Mouse (Mus musculus): Measurements from ENCODE around the gene Hvcn1. TPM values are rescaled to one million over a fixed set of nuclear protein-coding genes. Genes with fewer than 3 reads are reported as not detected.

The Hvcn1 gene
- total and polyA plus RNA-seq, 3 experiments = 0.27 to 1.6 (median 0.27) TPM

GRCm38 (mm10) chr5:122165233-122165915 is 41.2 kb upstream of the Hvcn1 start:
- ATAC-seq (ENCODE audit: extremely low read depth, insufficient number of reproducible peaks, low FRiP score, poor library complexity, severe bottlenecking) (no peak), DNase-seq (ENCODE audit: low spot score) (no peak)
- peaks cover 100% of the 10 kb centered on the region for H3K36me3 ChIP-seq (replicated peaks)
- H3K27me3 ChIP-seq (ENCODE audit: insufficient read depth, low read length) = no peaks in the 10 kb centered on the region
- peak overlapping the region; percentile 2; the same call in 1 of the 2 replicates for H3K4me3 ChIP-seq (ENCODE audit: low read depth, low read length)
- no peaks in the 10 kb centered on the region for H3K9me3 ChIP-seq (replicated peaks)
- TF ChIP-seq TAL1 (conservative IDR thresholded peaks at IDR 0.05; ENCODE audit: low read depth, low read length) = no peak
- no peak for TF ChIP-seq GATA2 (IDR thresholded peaks at IDR 0.05; ENCODE audit: borderline replicate concordance, low read depth, low read length)
- TF ChIP-seq GATA1 (IDR thresholded peaks at IDR 0.05; ENCODE audit: borderline replicate concordance, low read length) = no peak
- no peak for TF ChIP-seq CTCF (IDR thresholded peaks at IDR 0.05; ENCODE audit: low read depth, low read length)
- no peak for TF ChIP-seq POLR2AphosphoS5 (IDR thresholded peaks at IDR 0.05; ENCODE audit: insufficient replicate concordance, low read depth, low read length)
- peaks cover 73% of the 10 kb centered on the region for H3K4me1 ChIP-seq (ENCODE audit: insufficient read depth, low read depth, low read length)

- Histone ChIP-seq H3K4me3 (ENCODE audit: low read depth, low read length) (peak overlapping the region; percentile 39; the same call in 1 of the 2 replicates), H3K9me3 (replicated peaks) (no peaks in the 10 kb centered on the region), H3K4me1 (ENCODE audit: insufficient read depth, low read depth, low read length) (peaks cover 60% of the 10 kb centered on the region), H3K36me3 (replicated peaks) (peaks cover 100% of the 10 kb centered on the region), H3K27me3 (ENCODE audit: insufficient read depth, low read length) (no peaks in the 10 kb centered on the region)
- no peak for TF ChIP-seq TAL1 (conservative IDR thresholded peaks at IDR 0.05; ENCODE audit: low read depth, low read length)
- DNase-seq (ENCODE audit: low spot score) (no peak), ATAC-seq (ENCODE audit: extremely low read depth, insufficient number of reproducible peaks, low FRiP score, poor library complexity, severe bottlenecking) (peak; percentile 8; the same call in 1 of the 2 replicates)
Measured at GRCm38 (mm10) chr5:122166636-122167161, 39.9 kb upstream of the Hvcn1 start.

- no peak for DNase-seq (ENCODE audit: low spot score)
- Histone ChIP-seq H3K27me3 (ENCODE audit: insufficient read depth, low read length) (no peaks in the 10 kb centered on the region), H3K36me3 (replicated peaks) (peaks cover 100% of the 10 kb centered on the region), H3K4me1 (ENCODE audit: insufficient read depth, low read depth, low read length) (peaks cover 45% of the 10 kb centered on the region), H3K9me3 (replicated peaks) (no peaks in the 10 kb centered on the region), H3K4me3 (ENCODE audit: low read depth, low read length) (no peak overlapping the region)
- TF ChIP-seq GATA2 (IDR thresholded peaks at IDR 0.05; ENCODE audit: borderline replicate concordance, low read depth, low read length) = no peak
- TF ChIP-seq GATA1 (IDR thresholded peaks at IDR 0.05; ENCODE audit: borderline replicate concordance, low read length) = no peak
- TF ChIP-seq POLR2AphosphoS5 (IDR thresholded peaks at IDR 0.05; ENCODE audit: insufficient replicate concordance, low read depth, low read length) = no peak
- no peak for TF ChIP-seq TAL1 (conservative IDR thresholded peaks at IDR 0.05; ENCODE audit: low read depth, low read length)
- TF ChIP-seq CTCF (IDR thresholded peaks at IDR 0.05; ENCODE audit: low read depth, low read length) = no peak
- no peak for ATAC-seq (ENCODE audit: extremely low read depth, insufficient number of reproducible peaks, low FRiP score, poor library complexity, severe bottlenecking)
Measured at GRCm38 (mm10) chr5:122168344-122169069, 38.1 kb upstream of the Hvcn1 start.

GRCm38 (mm10) chr5:122171058-122171457 is 35.5 kb upstream of the Hvcn1 start:
- Histone ChIP-seq H3K4me3 (ENCODE audit: low read depth, low read length) (no peak overlapping the region), H3K36me3 (replicated peaks) (peaks cover 89% of the 10 kb centered on the region)
- TF ChIP-seq GATA1 (IDR thresholded peaks at IDR 0.05; ENCODE audit: borderline replicate concordance, low read length) (no peak), TAL1 (conservative IDR thresholded peaks at IDR 0.05; ENCODE audit: low read depth, low read length) (no peak), POLR2AphosphoS5 (IDR thresholded peaks at IDR 0.05; ENCODE audit: insufficient replicate concordance, low read depth, low read length) (no peak), GATA2 (IDR thresholded peaks at IDR 0.05; ENCODE audit: borderline replicate concordance, low read depth, low read length) (no peak), CTCF (IDR thresholded peaks at IDR 0.05; ENCODE audit: low read depth, low read length) (no peak)

GRCm38 (mm10) chr5:122175402-122175801 is 31.2 kb upstream of the Hvcn1 start:
- DNase-seq (ENCODE audit: low spot score) (no peak), ATAC-seq (ENCODE audit: extremely low read depth, insufficient number of reproducible peaks, low FRiP score, poor library complexity, severe bottlenecking) (no peak)
- H3K36me3 ChIP-seq (replicated peaks) = peaks cover 63% of the 10 kb centered on the region
- no peaks in the 10 kb centered on the region for H3K27me3 ChIP-seq (ENCODE audit: insufficient read depth, low read length)
- no peak for TF ChIP-seq CTCF (IDR thresholded peaks at IDR 0.05; ENCODE audit: low read depth, low read length)
- TF ChIP-seq POLR2AphosphoS5 (IDR thresholded peaks at IDR 0.05; ENCODE audit: insufficient replicate concordance, low read depth, low read length) = no peak
- no peak for TF ChIP-seq TAL1 (conservative IDR thresholded peaks at IDR 0.05; ENCODE audit: low read depth, low read length)
- no peak for TF ChIP-seq GATA1 (IDR thresholded peaks at IDR 0.05; ENCODE audit: borderline replicate concordance, low read length)
- no peak for TF ChIP-seq GATA2 (IDR thresholded peaks at IDR 0.05; ENCODE audit: borderline replicate concordance, low read depth, low read length)
- peaks cover 16% of the 10 kb centered on the region for H3K4me1 ChIP-seq (ENCODE audit: insufficient read depth, low read depth, low read length)
- no peak overlapping the region for H3K4me3 ChIP-seq (ENCODE audit: low read depth, low read length)
- H3K9me3 ChIP-seq (replicated peaks) = no peaks in the 10 kb centered on the region

More at GRCm38 (mm10) chr5:122171058-122171457, 35.5 kb upstream of the Hvcn1 start:
- DNase-seq (ENCODE audit: low spot score) (no peak), ATAC-seq (ENCODE audit: extremely low read depth, insufficient number of reproducible peaks, low FRiP score, poor library complexity, severe bottlenecking) (no peak)
- Histone ChIP-seq H3K4me1 (ENCODE audit: insufficient read depth, low read depth, low read length) (peaks cover 29% of the 10 kb centered on the region), H3K9me3 (replicated peaks) (no peaks in the 10 kb centered on the region), H3K27me3 (ENCODE audit: insufficient read depth, low read length) (no peaks in the 10 kb centered on the region)

GRCm38 (mm10) chr5:122175961-122176360 is 30.6 kb upstream of the Hvcn1 start:
- H3K27me3 ChIP-seq (ENCODE audit: insufficient read depth, low read length) = no peaks in the 10 kb centered on the region
- H3K4me3 ChIP-seq (ENCODE audit: low read depth, low read length) = no peak overlapping the region
- no peaks in the 10 kb centered on the region for H3K9me3 ChIP-seq (replicated peaks)
- TF ChIP-seq GATA1 (IDR thresholded peaks at IDR 0.05; ENCODE audit: borderline replicate concordance, low read length) (no peak), POLR2AphosphoS5 (IDR thresholded peaks at IDR 0.05; ENCODE audit: insufficient replicate concordance, low read depth, low read length) (no peak), TAL1 (conservative IDR thresholded peaks at IDR 0.05; ENCODE audit: low read depth, low read length) (no peak), CTCF (IDR thresholded peaks at IDR 0.05; ENCODE audit: low read depth, low read length) (no peak), GATA2 (IDR thresholded peaks at IDR 0.05; ENCODE audit: borderline replicate concordance, low read depth, low read length) (no peak)
- H3K36me3 ChIP-seq (replicated peaks) = peaks cover 57% of the 10 kb centered on the region
- no peak for ATAC-seq (ENCODE audit: extremely low read depth, insufficient number of reproducible peaks, low FRiP score, poor library complexity, severe bottlenecking)
- peaks cover 16% of the 10 kb centered on the region for H3K4me1 ChIP-seq (ENCODE audit: insufficient read depth, low read depth, low read length)
- DNase-seq (ENCODE audit: low spot score) = no peak
